Mouse (Mus musculus): ENCODE data around the gene Srl. TPM values are rescaled to one million over a fixed set of nuclear protein-coding genes. Genes with fewer than 3 reads are reported as not detected.
A peak's percentile ranks its signal among the peaks of the same experiment; 100 is the strongest.

Gene Srl
- polyA plus RNA-seq, 1 experiment from 2014 or later: 34.3 TPM

DNA sequence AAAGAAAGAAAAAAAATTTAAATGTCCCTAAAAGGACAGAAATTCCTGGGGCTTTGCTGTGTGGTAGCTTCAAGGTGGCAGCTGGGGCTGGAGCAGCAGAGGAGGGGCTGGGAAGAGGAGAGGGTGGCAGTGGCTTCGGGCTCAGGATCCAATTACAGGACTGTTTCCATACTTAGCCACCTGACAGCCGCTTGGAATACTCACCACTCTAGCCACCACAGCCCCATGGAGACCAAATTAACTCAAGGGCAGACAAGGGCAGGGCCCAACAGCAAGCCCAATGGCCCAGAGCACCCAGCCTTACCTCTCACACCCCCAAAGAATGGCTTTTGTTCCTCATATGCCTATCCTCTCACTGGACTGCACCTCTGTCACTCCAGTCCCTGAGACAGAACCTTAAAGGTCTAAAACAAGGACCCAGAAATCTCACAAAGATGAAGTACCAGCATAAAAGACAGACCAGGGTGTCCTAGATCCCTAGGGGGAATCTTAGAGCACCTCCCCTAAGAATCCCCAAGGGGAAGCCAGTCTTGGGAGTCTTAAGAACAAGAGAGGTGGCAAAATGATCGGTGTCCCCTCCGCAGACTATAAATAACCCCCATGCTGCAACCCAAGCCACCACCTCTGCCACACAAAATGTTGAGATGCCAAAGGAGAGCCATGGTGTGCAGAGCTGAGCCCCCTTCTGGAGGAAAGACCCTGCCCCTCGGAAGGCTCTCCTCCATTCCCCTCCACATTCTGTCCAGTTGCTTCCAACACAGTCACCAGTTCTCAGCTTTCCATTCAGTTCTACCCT is 19.7 kb downstream of the Srl start:
- no peak overlapping the region for H3K4me3 ChIP-seq
- H3K9me3 ChIP-seq (replicated peaks): no peaks in the 10 kb centered on the region
- peaks cover 2% of the 10 kb centered on the region; the same call in 1 of the 2 replicates for H3K36me3 ChIP-seq
- no peak overlapping the region for H3K27ac ChIP-seq
- 61% methylated on average over 5 of the region's 5 CpGs for WGBS
- H3K4me1 ChIP-seq: peaks cover 30% of the 10 kb centered on the region
- no peaks in the 10 kb centered on the region for H3K27me3 ChIP-seq (ENCODE audit: low read depth, poor library complexity, severe bottlenecking)
- DNase-seq (ENCODE audit: low spot score): peak; percentile 43

DNA sequence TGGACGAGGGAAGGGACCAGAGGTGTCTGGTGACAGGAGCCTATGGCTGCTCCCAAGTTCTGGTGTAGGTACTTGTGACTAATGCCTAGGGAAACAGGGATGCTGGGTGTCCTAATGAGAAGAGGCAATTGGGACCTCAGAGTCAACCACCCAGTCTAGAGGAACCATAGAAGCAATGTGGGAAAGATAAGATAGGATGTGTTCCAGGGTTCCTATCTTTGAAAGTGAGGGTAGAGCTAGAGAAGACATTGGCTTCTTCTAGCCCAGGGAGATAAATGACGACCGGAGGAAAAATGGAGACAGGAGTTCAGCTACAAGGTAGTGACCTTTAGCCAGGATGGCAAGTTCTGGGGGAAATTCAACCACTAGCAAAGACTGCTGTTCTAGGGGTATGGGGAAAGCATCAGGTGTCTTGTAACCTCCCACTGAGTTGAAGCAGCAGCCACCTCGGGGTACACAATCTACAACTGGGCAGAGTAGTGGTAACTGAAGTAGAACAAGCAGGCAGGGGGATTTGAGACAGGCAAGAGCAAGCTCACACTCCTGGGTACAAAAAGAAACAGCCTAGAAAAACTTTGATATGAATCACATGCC is 20.4 kb downstream of the Srl start:
- Histone ChIP-seq H3K27me3 (ENCODE audit: low read depth, poor library complexity, severe bottlenecking) (no peaks in the 10 kb centered on the region), H3K4me1 (peaks cover 30% of the 10 kb centered on the region), H3K9me3 (replicated peaks) (no peaks in the 10 kb centered on the region), H3K27ac (no peak overlapping the region; the same call in 1 of the 2 replicates), H3K36me3 (no peaks in the 10 kb centered on the region), H3K4me3 (no peak overlapping the region)
- WGBS: 75% methylated on average over 4 of the region's 4 CpGs
- no peak for DNase-seq (ENCODE audit: low spot score)

DNA sequence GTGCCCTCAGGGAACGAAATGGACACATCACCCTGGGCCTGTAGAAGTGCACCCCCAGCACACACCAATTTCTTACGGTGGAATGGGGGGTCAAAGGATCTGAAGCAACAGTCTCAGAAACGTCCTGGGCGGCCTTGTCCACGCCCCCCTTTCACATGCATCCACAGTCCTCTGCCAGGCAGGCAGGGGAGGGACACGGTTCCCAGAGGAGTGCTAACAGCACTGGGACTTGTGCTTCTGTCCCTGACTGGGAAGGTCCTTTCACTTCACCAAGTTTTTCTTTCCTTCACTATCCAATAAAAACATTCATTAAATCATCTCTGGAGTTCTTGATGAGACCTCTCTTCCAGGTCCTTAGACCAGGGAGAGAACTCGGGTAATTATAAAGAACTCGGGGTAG is 20.9 kb downstream of the Srl start:
- no peaks in the 10 kb centered on the region for H3K36me3 ChIP-seq
- no peaks in the 10 kb centered on the region for H3K27me3 ChIP-seq (ENCODE audit: low read depth, poor library complexity, severe bottlenecking)
- DNase-seq (ENCODE audit: low spot score): no peak
- no peaks in the 10 kb centered on the region for H3K9me3 ChIP-seq (replicated peaks)
- no peak overlapping the region; the same call in 1 of the 2 replicates for H3K27ac ChIP-seq
- H3K4me3 ChIP-seq: no peak overlapping the region
- peaks cover 30% of the 10 kb centered on the region for H3K4me1 ChIP-seq
- 73% methylated on average over 8 of the region's 8 CpGs for WGBS

DNA sequence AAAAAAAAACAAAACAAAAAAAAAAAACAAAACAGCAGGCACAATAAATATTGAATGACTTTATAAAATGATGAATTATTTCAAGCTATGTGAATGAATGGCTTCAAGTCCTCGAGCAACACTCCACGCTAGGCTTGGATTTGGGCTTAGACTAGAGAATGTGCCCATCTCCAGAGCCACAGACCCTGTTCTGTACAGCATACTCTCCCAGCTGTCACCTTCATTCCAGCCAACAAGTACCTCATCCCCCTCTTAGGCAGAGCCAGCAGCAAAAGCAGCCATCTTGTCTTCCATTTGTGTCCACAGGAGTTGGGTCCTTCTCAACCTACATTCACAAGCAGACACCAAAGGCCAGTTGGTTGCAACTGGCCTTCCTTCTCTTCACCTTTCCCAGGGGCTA is 21.8 kb downstream of the Srl start:
- no peak for DNase-seq (ENCODE audit: low spot score)
- no peak overlapping the region for H3K27ac ChIP-seq
- 99% methylated on average over 2 of the region's 2 CpGs for WGBS

DNA sequence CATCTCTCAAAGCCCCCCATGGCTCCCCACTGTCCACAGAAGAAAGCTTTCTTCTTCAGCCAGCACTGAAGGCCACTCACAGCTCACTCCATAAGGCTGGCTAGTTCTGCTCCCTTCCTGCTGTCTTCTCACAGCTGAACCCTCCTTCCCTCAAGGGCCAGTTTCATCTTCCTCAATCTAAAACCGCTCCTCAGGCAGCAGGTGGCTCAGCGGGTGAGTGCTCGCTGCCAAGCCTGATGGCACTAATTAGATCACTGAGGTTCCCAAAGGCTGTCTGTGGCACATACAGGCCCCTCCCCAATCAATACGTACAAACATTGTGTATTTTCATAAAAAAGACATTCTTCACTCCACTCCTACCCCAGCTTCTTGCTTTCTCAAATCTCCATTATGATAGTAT is 22.5 kb downstream of the Srl start:
- Histone ChIP-seq H3K9me3 (replicated peaks) (no peaks in the 10 kb centered on the region), H3K27ac (no peak overlapping the region), H3K36me3 (no peaks in the 10 kb centered on the region), H3K27me3 (ENCODE audit: low read depth, poor library complexity, severe bottlenecking) (no peaks in the 10 kb centered on the region), H3K4me1 (peaks cover 30% of the 10 kb centered on the region), H3K4me3 (no peak overlapping the region)
- 85% methylated on average over 4 of the region's 4 CpGs for WGBS
- no peak for DNase-seq (ENCODE audit: low spot score)

More for the DNA sequence above, 21.8 kb downstream of the Srl start:
- Histone ChIP-seq H3K4me3 (no peak overlapping the region), H3K27me3 (ENCODE audit: low read depth, poor library complexity, severe bottlenecking) (no peaks in the 10 kb centered on the region), H3K9me3 (replicated peaks) (no peaks in the 10 kb centered on the region), H3K4me1 (peaks cover 30% of the 10 kb centered on the region), H3K36me3 (no peaks in the 10 kb centered on the region)

DNA sequence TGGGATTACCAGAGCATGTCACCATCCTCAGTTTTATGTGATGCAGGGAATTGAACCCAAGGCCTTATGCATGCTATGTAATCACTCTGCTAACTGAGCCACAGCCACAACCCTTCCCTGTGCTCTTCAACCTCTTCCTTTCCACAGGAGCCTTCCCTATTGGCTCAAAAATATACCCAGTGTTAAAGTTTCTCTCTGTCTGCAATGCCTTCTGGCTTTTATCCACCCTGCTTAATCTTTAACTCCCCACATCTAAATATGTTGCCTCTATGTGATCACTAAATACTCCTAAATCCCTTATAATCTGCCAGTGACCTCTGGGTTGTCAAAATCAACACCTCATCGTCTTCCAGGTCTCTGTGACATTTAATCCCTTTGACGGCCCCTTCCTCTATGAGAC is 23.7 kb downstream of the Srl start:
- 67% methylated on average over 2 of the region's 2 CpGs for WGBS

DNA sequence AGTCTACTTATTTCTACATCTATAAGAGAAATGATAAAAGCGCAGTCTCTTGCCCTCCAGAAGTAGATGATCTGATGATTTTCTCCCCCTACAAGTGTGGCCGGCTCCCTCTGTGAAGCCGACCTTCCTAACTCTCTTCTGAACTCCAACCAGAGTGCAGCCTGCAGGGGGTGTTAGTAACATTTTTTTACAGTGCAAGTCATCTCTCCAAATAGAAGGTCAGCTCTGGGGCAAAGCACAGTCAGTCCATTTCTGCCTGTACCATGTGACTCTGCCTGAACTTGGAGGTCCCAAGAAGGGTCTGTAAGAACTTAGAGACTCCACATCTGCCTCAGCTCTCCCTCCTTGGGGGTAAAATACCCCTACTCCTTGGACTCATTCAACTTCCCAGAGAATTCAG is 27.2 kb downstream of the Srl start:
- H3K36me3 ChIP-seq: no peaks in the 10 kb centered on the region
- H3K4me1 ChIP-seq: no peaks in the 10 kb centered on the region
- no peaks in the 10 kb centered on the region for H3K27me3 ChIP-seq (ENCODE audit: low read depth, poor library complexity, severe bottlenecking)
- H3K27ac ChIP-seq: no peak overlapping the region
- H3K9me3 ChIP-seq (replicated peaks): no peaks in the 10 kb centered on the region
- WGBS: 87% methylated on average over 3 of the region's 3 CpGs
- DNase-seq (ENCODE audit: low spot score): no peak
- no peak overlapping the region for H3K4me3 ChIP-seq

More for the DNA sequence above, 23.7 kb downstream of the Srl start:
- Histone ChIP-seq H3K27me3 (ENCODE audit: low read depth, poor library complexity, severe bottlenecking) (no peaks in the 10 kb centered on the region), H3K4me3 (no peak overlapping the region), H3K4me1 (peaks cover 24% of the 10 kb centered on the region), H3K27ac (no peak overlapping the region), H3K36me3 (no peaks in the 10 kb centered on the region), H3K9me3 (replicated peaks) (no peaks in the 10 kb centered on the region)
- DNase-seq (ENCODE audit: low spot score): no peak

DNA sequence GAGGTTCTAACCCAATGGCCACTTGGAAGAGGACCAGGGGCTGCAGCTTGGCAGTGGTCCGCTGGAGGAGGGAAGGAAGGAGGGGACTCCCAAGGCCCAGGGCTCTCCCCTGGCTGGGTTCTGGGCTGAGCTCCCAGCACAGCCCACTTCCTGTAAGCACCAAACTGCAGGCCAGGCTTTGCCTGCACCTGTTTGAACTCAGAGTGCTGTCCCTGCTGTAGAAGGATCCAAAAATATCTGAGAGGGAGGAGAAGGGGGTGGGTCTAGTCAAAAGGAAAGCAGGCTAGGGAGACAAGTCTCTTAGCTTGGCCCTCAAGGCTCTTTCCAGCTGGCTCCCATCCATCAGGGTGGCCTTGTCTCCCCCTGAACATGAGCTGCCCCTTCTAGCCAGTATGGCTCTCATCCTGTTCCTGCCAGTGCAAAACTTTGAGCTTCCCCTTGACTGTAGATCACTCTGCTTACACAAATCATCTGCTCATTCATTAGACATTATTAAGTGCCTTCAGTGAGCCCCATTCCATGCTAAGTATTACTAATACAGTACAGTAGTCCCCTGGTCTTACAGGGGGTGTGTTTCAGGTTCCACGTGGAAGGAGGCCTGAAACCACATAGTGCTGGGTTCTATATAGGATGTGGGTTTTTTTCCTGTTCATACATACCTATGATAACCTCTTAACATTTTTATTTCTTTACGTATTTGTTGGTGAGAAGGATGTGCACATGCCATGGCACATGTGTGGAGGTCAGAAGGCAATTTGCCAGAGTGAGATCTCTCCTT is 28.8 kb downstream of the Srl start:
- Histone ChIP-seq H3K4me3 (no peak overlapping the region), H3K9me3 (replicated peaks) (no peaks in the 10 kb centered on the region), H3K36me3 (no peaks in the 10 kb centered on the region), H3K27ac (no peak overlapping the region), H3K27me3 (ENCODE audit: low read depth, poor library complexity, severe bottlenecking) (no peaks in the 10 kb centered on the region), H3K4me1 (no peaks in the 10 kb centered on the region)
- no peak for DNase-seq (ENCODE audit: low spot score)
- WGBS: 79% methylated on average over 3 of the region's 3 CpGs

DNA sequence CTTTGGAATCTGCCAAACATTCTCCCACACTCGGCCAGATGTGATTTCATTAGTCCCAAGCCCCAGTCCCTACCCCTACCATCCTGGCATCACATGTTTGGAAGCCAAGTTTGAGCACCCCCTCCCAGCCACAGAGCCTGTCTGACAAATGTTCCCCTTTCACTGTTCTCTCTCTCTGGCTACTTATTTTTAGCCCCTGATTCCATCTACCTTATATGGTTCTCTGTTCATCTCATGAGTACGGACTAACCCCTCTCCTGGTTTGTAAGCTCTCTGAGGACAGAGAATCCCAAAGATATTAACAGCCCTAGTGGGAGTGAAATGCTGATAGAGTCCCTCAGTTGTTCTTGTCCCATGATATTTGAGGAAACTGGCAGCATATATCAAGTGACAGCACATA is 30.2 kb downstream of the Srl start:
- no peaks in the 10 kb centered on the region for H3K27me3 ChIP-seq (ENCODE audit: low read depth, poor library complexity, severe bottlenecking)
- H3K4me1 ChIP-seq: no peaks in the 10 kb centered on the region
- 90% methylated on average over 2 of the region's 2 CpGs for WGBS
- H3K27ac ChIP-seq: no peak overlapping the region
- H3K4me3 ChIP-seq: no peak overlapping the region
- H3K9me3 ChIP-seq (replicated peaks): no peaks in the 10 kb centered on the region
- H3K36me3 ChIP-seq: no peaks in the 10 kb centered on the region
- DNase-seq (ENCODE audit: low spot score): no peak

DNA sequence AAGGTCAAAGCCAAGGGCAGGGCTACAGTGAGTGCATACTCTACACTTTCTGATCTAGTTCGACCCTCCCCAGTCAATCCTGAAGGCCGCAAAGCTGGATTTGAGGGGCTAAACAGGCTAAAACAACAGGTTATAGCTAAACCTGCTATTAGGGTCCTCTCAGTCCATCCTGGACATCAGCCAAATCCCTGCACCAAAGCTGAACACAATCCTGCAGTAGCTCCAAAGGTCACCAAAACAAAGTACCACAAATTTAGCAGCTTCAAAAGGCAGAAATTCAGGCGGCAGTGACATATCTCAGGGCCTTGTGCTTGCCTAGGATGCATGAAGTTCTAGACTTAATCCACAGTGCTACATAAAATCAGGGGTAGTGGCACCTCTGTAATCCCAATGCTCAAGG is 35.4 kb downstream of the Srl start:
- Histone ChIP-seq H3K9me3 (replicated peaks) (no peaks in the 10 kb centered on the region), H3K27me3 (ENCODE audit: low read depth, poor library complexity, severe bottlenecking) (no peaks in the 10 kb centered on the region), H3K36me3 (no peaks in the 10 kb centered on the region), H3K4me1 (no peaks in the 10 kb centered on the region), H3K27ac (no peak overlapping the region), H3K4me3 (no peak overlapping the region)
- DNase-seq (ENCODE audit: low spot score): no peak
- WGBS: 83% methylated on average over 3 of the region's 3 CpGs

DNA sequence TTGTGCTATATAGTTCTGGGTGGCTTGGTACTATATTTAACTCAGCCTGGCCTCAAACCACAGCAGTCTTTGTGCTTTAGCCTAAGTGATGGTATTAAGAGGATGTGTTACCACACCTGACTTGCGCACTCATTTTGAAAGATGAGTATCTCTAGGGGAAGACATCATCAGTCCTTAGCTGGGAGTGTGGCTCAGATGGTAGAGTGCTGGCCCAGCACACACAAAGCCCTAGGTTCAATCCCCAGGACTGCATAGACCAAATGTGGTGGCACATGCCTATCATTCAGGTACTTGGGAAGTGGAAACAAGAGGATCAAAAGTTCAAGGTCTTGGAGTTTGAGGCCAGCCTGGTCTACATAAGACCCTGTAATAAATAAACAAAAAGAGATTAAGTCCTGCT is 38.1 kb downstream of the Srl start:
- Histone ChIP-seq H3K36me3 (no peaks in the 10 kb centered on the region), H3K4me3 (no peak overlapping the region), H3K9me3 (replicated peaks) (no peaks in the 10 kb centered on the region), H3K27ac (no peak overlapping the region), H3K4me1 (no peaks in the 10 kb centered on the region), H3K27me3 (ENCODE audit: low read depth, poor library complexity, severe bottlenecking) (no peaks in the 10 kb centered on the region)
- no peak for DNase-seq (ENCODE audit: low spot score)
- WGBS: 98% methylated on average over 1 of the region's 1 CpGs

DNA sequence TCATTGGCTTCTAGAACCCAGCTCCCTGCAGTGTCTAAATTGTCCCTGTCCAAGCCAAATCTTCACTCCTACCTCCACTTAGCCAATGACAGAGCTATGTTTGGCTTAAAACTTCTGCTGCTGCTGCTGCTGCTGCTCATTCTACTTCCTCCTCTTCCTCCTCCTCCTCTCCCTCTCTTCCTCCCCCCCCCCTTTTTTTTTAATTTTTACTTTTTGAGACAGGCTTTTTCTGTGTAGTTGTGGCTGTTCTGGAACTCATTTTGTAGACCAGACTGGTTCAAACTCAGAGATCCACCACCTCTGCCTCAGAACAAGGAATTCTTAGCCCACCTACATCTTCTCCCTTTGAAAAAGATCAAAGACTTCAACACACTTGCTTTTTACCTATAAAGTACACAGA is 39.0 kb downstream of the Srl start:
- no peak for DNase-seq (ENCODE audit: low spot score)
- no peaks in the 10 kb centered on the region for H3K27me3 ChIP-seq (ENCODE audit: low read depth, poor library complexity, severe bottlenecking)
- no peak overlapping the region for H3K4me3 ChIP-seq
- no peaks in the 10 kb centered on the region for H3K9me3 ChIP-seq (replicated peaks)
- no peak overlapping the region for H3K27ac ChIP-seq
- no peaks in the 10 kb centered on the region for H3K36me3 ChIP-seq
- 0 out of 2 replicates have a peak, but pooled peaks cover 8% of the 10 kb centered on the region for H3K4me1 ChIP-seq

DNA sequence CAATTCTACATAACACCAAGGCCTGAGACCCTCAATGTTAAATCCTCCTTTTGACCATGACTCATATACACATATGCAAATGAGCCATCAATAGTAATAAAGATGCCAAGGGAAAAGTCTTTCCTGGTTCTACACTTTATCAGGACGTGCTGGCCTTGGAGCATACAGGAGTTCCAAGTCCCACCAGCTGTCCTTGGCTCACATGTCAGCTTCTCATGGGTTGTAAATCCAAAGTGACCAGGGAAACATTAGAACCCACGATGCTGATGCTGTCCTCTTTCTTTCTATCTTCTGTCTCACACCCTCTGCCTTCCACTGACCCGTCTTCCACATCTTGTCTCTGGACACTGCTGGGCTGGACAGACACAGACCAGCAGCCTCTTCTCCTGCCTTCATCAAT is 39.9 kb downstream of the Srl start:
- DNase-seq (ENCODE audit: low spot score): no peak
- 88% methylated on average over 3 of the region's 3 CpGs for WGBS
- Histone ChIP-seq H3K27me3 (ENCODE audit: low read depth, poor library complexity, severe bottlenecking) (no peaks in the 10 kb centered on the region), H3K4me3 (no peak overlapping the region), H3K9me3 (replicated peaks) (no peaks in the 10 kb centered on the region), H3K4me1 (peaks cover 10% of the 10 kb centered on the region; the same call in 1 of the 2 replicates), H3K36me3 (no peaks in the 10 kb centered on the region), H3K27ac (no peak overlapping the region)
